In genomic region chr10:73552831-73553230, GRCm38 (mm10) we compare ENCODE assay signal across 10 mouse cellular contexts.
A peak's percentile ranks its signal among the peaks of the same experiment; 100 is the strongest.
DNase-seq lines count a peak whose midpoint lies in the region; ATAC-seq lines count a peak whose summit lies in the region.
"Had no signal": no experiment of that assay in that cellular context is flagged by ENCODE, and none has a peak within 500 bp of the region (broad histone marks: within the 10 kb centered on the region; RNA-seq: fewer than 3 reads in every experiment).

No protein-coding gene starts in this region.

- no peaks in the 10 kb centered on the region for H3K27me3 ChIP-seq in limb, embryonic 11.5 days (ENCODE audit: control insufficient read depth, insufficient read depth, low read length)
- no peaks in the 10 kb centered on the region for H3K27me3 ChIP-seq in limb, embryonic 10.5 days (ENCODE audit: low read depth, poor library complexity, severe bottlenecking)
- H3K27me3 ChIP-seq in heart, embryonic 11.5 days (ENCODE audit: control insufficient read depth, insufficient read depth, low read length): no peaks in the 10 kb centered on the region
- H3K27me3 ChIP-seq: liver, embryonic 12.5 days had no signal

- 94% methylated on average over 10 of the region's 10 CpGs for WGBS in limb, embryonic 11.5 days
- WGBS in limb, embryonic 10.5 days: 93% methylated on average over 10 of the region's 10 CpGs
- 92% methylated on average over 10 of the region's 10 CpGs for WGBS in heart, embryonic 11.5 days (ENCODE audit: insufficient replicate concordance)

- no peak overlapping the region for H3K9ac ChIP-seq in limb, embryonic 11.5 days (ENCODE audit: low read length)
- H3K9ac ChIP-seq in heart, embryonic 11.5 days (ENCODE audit: low read depth, low read length): no peak overlapping the region
- H3K9ac ChIP-seq: liver, embryonic 12.5 days had no signal

- DNase-seq in adrenal gland, adult 18-20 months (ENCODE audit: low spot score in 2 of 2): peak; percentile 19 to 39
- no peak for DNase-seq in adrenal gland, postnatal 4 days (ENCODE audit: low spot score in 2 of 2)
- DNase-seq in limb, embryonic 11.5 days (ENCODE audit: low spot score): peak; percentile 31
- no peak for DNase-seq in limb, embryonic 10.5 days (ENCODE audit: low spot score)
- DNase-seq in adrenal gland, postnatal 10 days: peak; percentile 44
- peak; percentile 13 to 48 for DNase-seq in left cerebral cortex, adult 18-20 months (ENCODE audit: low spot score in 2 of 2)
- no peak for DNase-seq in urinary bladder, postnatal 4 days (ENCODE audit: low spot score in 2 of 2)
- DNase-seq: B cell, adult 2 months had no signal

- H3K4me1 ChIP-seq in limb, embryonic 11.5 days (ENCODE audit: control insufficient read depth, insufficient read depth, low read length): no peaks in the 10 kb centered on the region
- H3K4me1 ChIP-seq in limb, embryonic 10.5 days: no peaks in the 10 kb centered on the region
- no peaks in the 10 kb centered on the region for H3K4me1 ChIP-seq in heart, embryonic 11.5 days (ENCODE audit: control insufficient read depth, insufficient read depth, low read length)
- H3K4me1 ChIP-seq: liver, embryonic 12.5 days had no signal

- no peaks in the 10 kb centered on the region for H3K9me3 ChIP-seq in limb, embryonic 11.5 days (ENCODE audit: control insufficient read depth, low read length)
- H3K9me3 ChIP-seq in limb, embryonic 10.5 days (replicated peaks): no peaks in the 10 kb centered on the region
- no peaks in the 10 kb centered on the region for H3K9me3 ChIP-seq in heart, embryonic 11.5 days (replicated peaks; ENCODE audit: control insufficient read depth, low read length)
- H3K9me3 ChIP-seq: liver, embryonic 12.5 days had no signal

- H3K27ac ChIP-seq in limb, embryonic 11.5 days (replicated peaks; ENCODE audit: low read depth, low read length): no peak overlapping the region
- no peak overlapping the region for H3K27ac ChIP-seq in limb, embryonic 10.5 days
- H3K27ac ChIP-seq in heart, embryonic 11.5 days (ENCODE audit: low read depth, low read length): no peak overlapping the region
- H3K27ac ChIP-seq: liver, embryonic 12.5 days had no signal

- no peaks in the 10 kb centered on the region for H3K36me3 ChIP-seq in limb, embryonic 11.5 days (ENCODE audit: control insufficient read depth, insufficient read depth, low read length)
- no peaks in the 10 kb centered on the region for H3K36me3 ChIP-seq in limb, embryonic 10.5 days
- no peaks in the 10 kb centered on the region for H3K36me3 ChIP-seq in heart, embryonic 11.5 days (ENCODE audit: control insufficient read depth, insufficient read depth, low read length)
- H3K36me3 ChIP-seq: liver, embryonic 12.5 days had no signal

- no peak for ATAC-seq in limb, embryonic 11.5 days (ENCODE audit: insufficient number of reproducible peaks, low FRiP score, low TSS enrichment, low read depth)
- ATAC-seq in heart, embryonic 11.5 days (replicated peaks; ENCODE audit: insufficient number of reproducible peaks, low FRiP score, low TSS enrichment): no peak
- ATAC-seq: liver, embryonic 12.5 days had no signal

- H3K4me3 ChIP-seq in limb, embryonic 11.5 days (ENCODE audit: low read depth, low read length): no peak overlapping the region
- no peak overlapping the region for H3K4me3 ChIP-seq in limb, embryonic 10.5 days
- H3K4me3 ChIP-seq in heart, embryonic 11.5 days (ENCODE audit: low read depth, low read length): no peak overlapping the region
- H3K4me3 ChIP-seq: liver, embryonic 12.5 days had no signal

- H3K4me2 ChIP-seq in limb, embryonic 11.5 days (ENCODE audit: low read depth, severe bottlenecking): no peak overlapping the region
- no peak overlapping the region for H3K4me2 ChIP-seq in heart, embryonic 11.5 days
- H3K4me2 ChIP-seq: liver, embryonic 12.5 days had no signal

Comparison
In these comparisons a context has a peak if more than half of its experiments do, and no peak if none do; other contexts are left out.
1. DNase-seq: peak in adrenal gland, adult 18-20 months (2 of 2), limb, embryonic 11.5 days (single experiment), adrenal gland, postnatal 10 days (single experiment) and left cerebral cortex, adult 18-20 months (2 of 2); none in adrenal gland, postnatal 4 days (0 of 2), limb, embryonic 10.5 days (single experiment) and urinary bladder, postnatal 4 days (0 of 2).